Mouse (Mus musculus): ENCODE data around the gene Elfn1.

- TF ChIP-seq POLR2A (IDR thresholded peaks at IDR 0.05; ENCODE audit: low read depth, low read length) (no peak), CTCF (IDR thresholded peaks at IDR 0.05; ENCODE audit: extremely low read depth, insufficient read length, insufficient replicate concordance, low read depth, low read length) (no peak)
These were observed 94.8 kb downstream of the Elfn1 start for GRCm38 (mm10) chr5:140002541-140002940.

All from small intestine, adult 2 months (tissue).